Mouse (Mus musculus): ENCODE results near the gene Hoxd3.

The Hoxd3 gene

DNA sequence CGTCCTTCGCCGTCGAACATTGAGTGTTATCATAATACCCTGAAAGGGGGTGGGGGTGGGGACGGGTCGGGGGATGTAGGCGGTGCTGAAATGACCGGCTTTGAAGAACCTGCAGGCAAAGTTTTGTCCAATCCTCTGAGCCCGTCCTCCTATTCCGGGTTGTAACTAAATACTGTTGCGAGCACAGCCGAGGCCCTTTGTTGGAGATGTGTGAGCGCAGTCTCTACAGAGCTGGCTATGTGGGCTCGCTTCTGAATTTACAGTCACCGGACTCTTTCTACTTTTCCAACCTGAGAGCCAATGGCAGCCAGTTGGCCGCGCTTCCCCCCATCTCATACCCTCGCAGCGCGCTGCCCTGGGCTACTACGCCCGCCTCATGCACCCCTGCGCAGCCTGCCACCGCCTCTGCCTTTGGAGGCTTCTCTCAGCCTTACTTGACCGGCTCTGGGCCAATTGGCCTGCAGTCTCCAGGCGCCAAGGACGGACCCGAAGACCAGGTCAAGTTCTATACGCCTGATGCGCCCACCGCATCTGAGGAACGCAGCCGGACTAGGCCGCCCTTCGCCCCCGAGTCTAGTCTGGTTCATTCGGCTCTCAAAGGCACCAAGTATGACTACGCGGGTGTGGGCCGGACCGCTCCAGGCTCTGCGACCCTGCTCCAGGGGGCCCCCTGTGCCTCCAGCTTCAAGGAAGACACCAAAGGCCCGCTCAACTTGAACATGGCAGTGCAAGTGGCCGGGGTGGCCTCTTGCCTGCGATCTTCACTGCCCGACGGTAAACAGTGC lies 36.7 kb upstream of the Hoxd3 start, which contains the start of gene Hoxd12:
Gene Hoxd12 (plus strand): TSS at position 133 of the 785 bp plus-strand sequence.
- TF ChIP-seq GATA4 (IDR thresholded peaks at IDR 0.05; ENCODE audit: insufficient replicate concordance, low read length) = no peak

DNA sequence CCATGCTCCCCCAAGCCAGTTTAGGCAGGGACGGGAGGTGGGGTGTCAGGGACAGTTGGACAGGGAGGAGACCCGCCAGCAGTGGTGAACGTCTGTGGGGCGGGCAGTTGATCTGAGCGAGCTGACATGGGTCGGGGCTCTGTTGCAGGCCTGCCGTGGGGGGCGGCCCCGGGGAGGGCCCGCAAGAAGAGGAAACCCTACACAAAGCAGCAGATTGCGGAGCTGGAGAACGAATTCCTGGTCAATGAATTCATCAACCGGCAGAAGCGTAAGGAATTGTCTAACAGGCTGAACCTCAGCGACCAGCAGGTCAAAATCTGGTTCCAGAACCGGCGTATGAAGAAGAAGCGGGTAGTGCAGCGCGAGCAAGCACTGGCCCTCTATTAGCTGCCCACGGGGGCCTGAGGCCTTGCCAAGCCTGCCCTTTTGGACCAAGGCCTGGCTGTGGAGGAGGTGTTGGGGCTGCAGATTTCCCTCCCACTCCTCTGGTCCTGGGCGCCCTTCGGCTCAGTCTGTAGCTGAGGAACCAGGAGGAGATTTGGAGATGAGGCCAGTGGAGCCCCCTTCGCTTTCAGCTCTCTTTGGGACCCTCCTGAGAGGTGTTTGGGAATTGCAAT lies 36.0 kb upstream of the Hoxd3 start:
- no peak for TF ChIP-seq GATA4 (IDR thresholded peaks at IDR 0.05; ENCODE audit: insufficient replicate concordance, low read length)

DNA sequence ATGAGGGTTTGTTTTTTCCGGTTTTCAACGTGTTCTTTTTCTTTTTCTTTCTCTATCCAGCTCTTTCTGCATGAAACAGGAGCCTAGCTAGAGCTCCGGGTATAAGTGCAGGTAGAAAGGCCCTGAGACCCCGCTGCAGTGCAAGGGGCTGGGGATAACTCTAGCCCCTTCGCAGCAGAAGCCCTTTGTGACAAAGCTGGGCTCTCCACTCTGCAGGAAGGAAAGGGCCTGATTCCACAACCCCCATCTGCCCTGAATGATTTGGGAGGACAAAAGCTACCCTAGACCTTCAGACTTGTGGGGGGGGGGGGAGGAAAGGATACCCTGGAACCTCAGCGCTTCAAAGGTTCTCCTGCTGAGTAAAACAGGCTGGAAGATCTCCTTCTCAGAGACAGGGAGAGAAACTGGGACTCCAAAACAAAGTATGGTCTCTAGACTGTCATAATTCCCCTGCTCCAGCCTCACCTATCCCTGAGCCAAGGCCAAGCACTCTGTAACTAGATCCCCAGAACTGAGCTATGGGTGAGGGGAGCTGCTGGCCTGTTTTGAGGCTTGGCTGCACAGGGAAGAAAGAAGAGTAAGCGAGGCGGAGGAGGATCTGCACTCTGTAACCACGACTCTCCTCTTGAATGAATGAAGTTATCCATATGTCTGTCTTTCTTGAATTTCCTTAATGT lies 35.2 kb upstream of the Hoxd3 start:
- no peak for TF ChIP-seq GATA4 (IDR thresholded peaks at IDR 0.05; ENCODE audit: insufficient replicate concordance, low read length)

DNA sequence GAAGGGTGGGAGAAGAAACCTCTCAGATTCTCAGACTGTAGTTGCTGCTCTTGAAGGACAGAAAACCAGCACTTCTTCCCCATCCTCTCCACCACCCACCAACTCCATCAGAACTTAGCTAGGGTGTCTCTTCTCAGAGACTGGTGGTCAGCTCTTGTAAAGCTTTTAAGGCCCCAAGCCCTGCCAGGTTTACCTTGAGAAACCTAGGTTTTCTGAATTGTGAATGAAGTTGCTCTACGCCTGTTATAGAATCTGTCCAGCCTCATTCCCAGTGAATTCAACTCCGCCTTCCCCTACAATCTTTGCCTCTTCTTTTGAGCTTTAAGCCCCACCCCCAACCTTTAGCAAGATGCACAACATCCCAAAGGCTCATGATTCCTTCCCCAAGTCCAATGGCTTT lies 34.6 kb upstream of the Hoxd3 start:
- no peak for TF ChIP-seq GATA4 (IDR thresholded peaks at IDR 0.05; ENCODE audit: insufficient replicate concordance, low read length)

DNA sequence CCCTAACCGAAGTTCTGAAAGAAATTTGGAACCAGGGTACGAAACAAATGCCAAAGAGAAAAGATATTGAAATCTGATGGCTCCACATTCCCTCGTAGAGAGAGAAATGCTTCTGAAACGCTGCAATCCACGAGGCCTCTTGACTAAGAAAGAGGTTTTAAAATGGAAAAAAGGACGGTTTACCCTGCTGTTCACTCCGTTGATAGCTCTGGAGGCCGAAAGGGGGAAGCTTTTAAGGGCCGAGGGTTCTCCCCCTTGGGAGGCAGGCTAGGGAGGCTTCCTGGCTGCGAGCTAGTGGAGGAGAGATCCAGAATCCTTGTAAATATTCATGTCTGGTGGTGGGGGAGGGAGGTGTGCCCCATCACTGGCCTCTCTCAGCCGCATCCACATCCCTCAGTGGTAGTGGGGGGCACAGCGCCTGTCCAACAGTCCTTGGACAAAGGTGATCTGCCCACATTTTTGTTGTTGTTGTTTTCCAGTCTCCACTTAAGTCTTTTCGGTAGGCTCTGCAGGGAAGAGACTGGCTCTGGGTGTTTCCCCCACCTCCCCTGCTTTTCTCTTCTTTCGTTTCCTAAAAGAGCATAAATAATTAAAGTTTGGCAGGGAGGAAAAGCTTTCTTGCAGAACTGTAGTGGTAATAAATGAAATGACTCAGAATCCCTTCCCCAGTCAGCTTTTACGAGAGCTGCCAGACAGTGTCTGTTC lies 32.7 kb upstream of the Hoxd3 start, which contains the start of gene Hoxd11:
Gene Hoxd11 (plus strand): TSS at position 667 of the 705 bp plus-strand sequence.
- no peak for TF ChIP-seq GATA4 (IDR thresholded peaks at IDR 0.05; ENCODE audit: insufficient replicate concordance, low read length)

DNA sequence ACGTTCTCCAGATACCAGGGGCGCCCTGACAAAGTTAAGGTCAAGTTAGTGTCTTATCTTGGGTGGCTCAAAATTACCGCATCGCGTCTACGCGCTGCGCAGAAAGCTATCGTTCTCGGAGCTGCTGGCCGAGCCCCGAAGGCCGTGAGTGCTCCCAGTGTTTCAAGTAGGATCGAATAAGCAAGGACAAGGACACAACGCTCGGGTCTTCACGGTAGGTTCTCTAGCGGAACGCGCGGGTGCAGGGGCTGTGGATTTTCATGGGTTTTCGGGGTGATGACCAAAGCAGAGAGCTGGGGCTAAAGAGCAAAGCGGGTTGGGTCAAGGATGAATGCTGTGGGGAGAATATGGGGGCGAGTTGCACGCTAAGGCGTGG lies 32.1 kb upstream of the Hoxd3 start:
- no peak for TF ChIP-seq GATA4 (IDR thresholded peaks at IDR 0.05; ENCODE audit: insufficient replicate concordance, low read length)

DNA sequence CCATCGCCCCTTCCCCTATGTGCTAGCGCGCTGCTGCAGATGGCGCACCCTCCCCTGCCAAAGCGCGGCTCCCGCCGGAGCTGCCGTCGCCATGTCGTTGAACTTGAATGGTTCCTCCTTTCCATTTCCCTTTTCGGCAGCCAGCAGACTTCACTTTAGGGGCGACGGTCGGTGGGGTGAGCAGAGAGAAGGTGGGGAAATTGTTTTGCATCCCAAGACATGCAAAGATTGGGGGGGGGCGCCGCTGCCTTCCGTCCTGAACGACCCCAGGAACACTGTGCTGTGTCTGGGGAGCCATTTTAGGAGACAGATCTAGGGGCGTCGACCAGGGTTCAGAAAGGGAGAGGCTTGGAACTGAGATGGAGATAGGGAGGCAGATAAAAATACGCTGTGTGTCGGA lies 31.7 kb upstream of the Hoxd3 start:
- no peak for TF ChIP-seq GATA4 (IDR thresholded peaks at IDR 0.05; ENCODE audit: insufficient replicate concordance, low read length)

DNA sequence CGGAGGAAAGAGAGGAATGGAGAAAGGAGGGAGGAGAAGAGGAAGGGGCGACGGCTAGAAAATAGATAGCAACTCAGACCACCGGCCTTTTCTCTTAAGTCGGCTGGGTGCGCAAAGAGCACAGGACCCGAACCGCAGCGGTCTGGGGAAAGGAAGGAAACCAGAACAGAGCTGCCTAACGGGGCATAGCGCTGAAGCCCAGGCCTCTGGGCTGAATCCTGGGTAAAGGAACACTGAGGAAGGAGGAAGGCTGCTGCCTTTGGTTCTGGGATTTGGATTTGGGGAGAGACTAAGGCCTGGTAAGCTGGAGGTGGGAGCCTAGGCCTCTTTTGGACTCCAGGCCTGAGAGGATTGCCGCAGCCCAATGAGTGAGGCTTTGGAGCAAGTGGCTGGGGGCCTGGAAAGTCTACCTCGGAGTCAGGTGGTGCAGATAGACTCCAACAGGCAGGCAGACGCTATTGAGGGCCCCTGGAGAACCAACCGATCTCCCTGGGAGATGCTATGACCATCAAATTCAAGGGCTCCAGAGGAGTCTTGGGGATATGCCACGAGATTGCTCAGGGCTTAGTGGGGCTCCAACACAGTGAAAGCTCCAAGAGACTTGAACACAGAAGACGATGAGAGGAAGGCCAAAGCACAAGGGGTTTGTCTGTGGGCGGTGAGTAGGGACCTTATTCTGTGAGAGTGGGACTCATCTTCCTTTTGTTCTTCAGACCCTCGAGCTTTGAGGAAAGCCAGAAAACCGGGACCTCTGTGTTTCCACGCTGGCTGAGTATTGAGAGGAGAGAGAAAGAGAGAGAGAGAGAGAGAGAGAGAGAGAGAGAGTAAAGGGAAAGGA lies 30.9 kb upstream of the Hoxd3 start:
- TF ChIP-seq GATA4 (IDR thresholded peaks at IDR 0.05; ENCODE audit: insufficient replicate concordance, low read length) = no peak

DNA sequence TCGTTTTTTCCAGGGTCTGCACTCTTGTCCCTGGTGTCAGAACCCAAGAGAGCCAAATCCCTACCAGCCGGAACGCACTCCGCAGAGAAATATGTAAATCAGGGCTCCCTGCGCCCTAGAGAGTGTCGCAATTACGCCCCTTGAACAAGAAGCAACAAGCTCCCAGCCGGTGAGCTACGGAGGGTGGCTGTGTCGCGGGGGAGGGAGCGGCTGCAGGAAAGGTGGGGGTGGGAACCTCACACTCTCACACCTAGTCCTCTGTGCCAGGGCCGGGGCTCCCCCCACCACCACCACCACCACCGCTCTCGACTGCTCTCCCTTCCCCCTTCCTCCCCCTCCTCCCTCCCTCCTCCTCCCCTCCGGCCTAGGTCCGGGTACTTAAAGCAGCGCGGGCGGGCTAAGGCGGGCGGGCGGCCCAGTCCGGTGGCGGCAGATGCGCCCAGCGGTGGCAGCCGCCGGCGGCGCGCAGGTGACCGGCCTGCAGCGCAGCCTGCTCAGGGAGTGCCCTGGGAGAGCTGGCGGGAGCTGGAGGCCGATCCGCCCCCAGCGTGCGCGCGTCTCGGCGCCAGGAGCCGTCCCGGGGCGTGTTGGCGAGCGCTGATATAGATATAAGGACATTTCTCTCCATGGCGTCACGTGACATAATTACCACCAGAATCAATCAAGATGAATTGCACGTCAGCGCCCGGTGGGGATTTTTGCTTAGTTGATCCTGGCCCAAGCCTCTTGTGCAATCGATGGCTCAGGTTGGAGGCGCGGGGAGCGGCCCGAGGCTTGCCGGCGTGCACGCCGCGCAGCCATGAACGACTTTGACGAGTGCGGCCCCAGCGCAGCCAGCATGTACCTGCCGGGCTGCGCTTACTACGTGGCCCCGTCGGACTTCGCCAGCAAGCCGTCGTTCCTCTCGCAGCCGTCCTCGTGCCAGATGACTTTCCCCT lies 29.9 kb upstream of the Hoxd3 start:
- TF ChIP-seq GATA4 (IDR thresholded peaks at IDR 0.05; ENCODE audit: insufficient replicate concordance, low read length) = no peak

DNA sequence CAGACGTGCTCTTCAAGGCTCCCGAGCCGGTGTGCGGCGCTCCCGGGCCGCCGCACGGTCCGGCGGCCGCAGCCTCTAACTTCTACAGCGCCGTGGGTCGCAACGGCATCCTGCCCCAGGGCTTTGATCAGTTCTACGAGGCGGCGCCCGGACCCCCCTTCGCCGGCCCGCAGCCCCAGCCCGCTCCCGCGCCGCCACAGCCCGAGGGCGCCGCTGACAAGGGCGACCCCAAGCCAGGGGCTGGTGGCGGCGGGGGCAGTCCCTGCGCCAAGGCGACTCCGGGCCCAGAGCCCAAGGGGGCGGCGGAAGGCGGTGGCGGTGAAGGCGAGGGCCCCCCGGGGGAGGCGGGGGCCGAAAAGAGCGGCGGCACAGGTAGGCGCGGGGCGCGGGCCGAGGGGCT lies 28.9 kb upstream of the Hoxd3 start:
- TF ChIP-seq GATA4 (IDR thresholded peaks at IDR 0.05; ENCODE audit: insufficient replicate concordance, low read length) = no peak

DNA sequence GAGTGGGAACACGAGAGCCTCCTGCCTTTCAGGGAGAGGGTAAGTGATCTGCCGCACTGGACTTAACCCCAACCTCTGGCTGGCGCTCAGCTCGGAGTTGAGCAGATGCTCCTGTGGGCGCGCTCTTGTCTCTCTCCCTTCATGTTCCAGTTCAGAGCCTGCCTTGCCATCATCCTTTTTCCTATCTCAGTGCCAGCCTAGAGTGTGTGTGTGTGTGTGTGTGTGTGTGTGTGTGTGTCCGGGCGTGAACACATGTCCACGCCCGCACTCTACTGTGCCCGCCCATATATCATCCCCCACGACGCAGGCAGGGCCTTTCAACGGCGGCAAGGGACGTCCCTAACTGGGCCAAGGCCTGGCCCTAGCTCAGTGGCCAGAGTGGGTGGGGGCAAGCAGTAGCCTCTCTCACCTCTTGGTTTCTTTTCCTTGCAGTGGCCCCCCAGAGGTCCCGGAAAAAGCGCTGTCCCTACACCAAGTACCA lies 28.2 kb upstream of the Hoxd3 start:
- no peak for TF ChIP-seq GATA4 (IDR thresholded peaks at IDR 0.05; ENCODE audit: insufficient replicate concordance, low read length)

DNA sequence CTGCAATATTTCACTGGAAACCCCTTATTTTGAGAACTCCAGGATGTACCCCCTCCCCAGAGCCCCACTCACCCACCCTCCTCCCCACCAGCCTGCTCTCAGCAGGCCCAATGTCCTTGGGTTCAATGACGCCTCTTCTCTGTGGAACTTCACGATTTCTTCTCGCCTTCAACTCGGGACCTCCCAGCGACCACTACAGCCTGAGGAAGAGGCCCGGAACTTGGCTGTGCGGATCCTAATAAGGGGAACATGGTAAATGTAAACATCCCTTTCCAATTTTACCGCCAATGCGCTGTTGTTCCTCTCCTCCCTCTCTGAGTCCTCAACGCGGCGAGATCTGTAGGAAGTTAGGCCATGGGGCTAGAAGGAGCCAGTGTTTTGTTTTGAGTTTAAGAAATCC lies 27.6 kb upstream of the Hoxd3 start:
- no peak for TF ChIP-seq GATA4 (IDR thresholded peaks at IDR 0.05; ENCODE audit: insufficient replicate concordance, low read length)

DNA sequence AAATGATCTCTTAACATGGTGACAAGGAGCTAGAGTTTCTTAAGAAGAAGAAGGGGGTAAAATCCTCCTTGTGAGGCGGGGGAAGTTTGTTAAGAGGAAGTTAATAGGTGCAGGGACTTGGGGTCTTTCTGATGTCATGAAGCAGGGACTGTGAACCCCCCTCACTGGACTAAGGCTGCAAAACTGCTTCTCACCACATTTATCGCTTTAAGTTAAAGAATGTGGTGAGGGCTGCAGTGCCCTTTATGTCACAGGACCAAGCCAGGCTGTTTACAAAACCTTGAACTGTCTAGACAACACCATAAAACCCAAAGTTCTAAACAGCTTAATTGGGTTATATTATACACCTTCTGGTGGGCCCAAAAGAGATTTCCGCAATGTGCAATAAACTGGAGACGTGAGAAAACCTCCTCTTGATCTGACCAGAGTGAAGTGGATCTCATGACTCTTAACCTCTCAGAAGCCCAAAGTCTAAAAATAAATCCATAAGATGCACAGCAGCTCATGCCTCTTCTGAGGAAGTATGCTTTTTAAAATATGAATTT lies 26.6 kb upstream of the Hoxd3 start:
- TF ChIP-seq GATA4 (IDR thresholded peaks at IDR 0.05; ENCODE audit: insufficient replicate concordance, low read length) = no peak
